Mouse (Mus musculus): ENCODE data around the gene Fbxo2. TPM values are rescaled to one million over a fixed set of nuclear protein-coding genes. Genes with fewer than 3 reads are reported as not detected.

Gene Fbxo2
- polyA plus RNA-seq, 1 experiment, result 172 TPM

GRCm38 (mm10) chr4:148158436-148159348 is 1.7 kb upstream of the Fbxo2 start:
- DNase-seq, result peak; percentile 63 to 64
- WGBS, result 12% methylated on average over 27 of the region's 27 CpGs
- peaks cover 11% of the 10 kb centered on the region for H3K4me1 ChIP-seq (ENCODE audit: control insufficient read depth, insufficient read depth, low read length)

GRCm38 (mm10) chr4:148159544-148160435 is 631 bp upstream of the Fbxo2 start:
- WGBS, result under 1% methylated on average over 53 of the region's 55 CpGs
- Histone ChIP-seq H3K4me1 (ENCODE audit: control insufficient read depth, insufficient read depth, low read length) (peaks cover 14% of the 10 kb centered on the region), H3K4me3 (replicated peaks; ENCODE audit: insufficient read depth, low read depth, low read length) (peak overlapping the region; percentile 86), H3K27me3 (ENCODE audit: control insufficient read depth, insufficient read depth, low read length) (no peaks in the 10 kb centered on the region), H3K27ac (ENCODE audit: insufficient read depth, low read length) (peak overlapping the region; percentile 83)
- TF ChIP-seq POLR2A (IDR thresholded peaks at IDR 0.05; ENCODE audit: borderline replicate concordance, insufficient read depth, low read length) (peak; percentile 46; the same call in 1 of the 2 replicates), CTCF (IDR thresholded peaks at IDR 0.05; ENCODE audit: borderline replicate concordance, insufficient read depth, low read depth, low read length) (no peak)
- peak; percentile 97 to 98 for DNase-seq

More at GRCm38 (mm10) chr4:148158436-148159348, 1.7 kb upstream of the Fbxo2 start:
- Histone ChIP-seq H3K27me3 (ENCODE audit: control insufficient read depth, insufficient read depth, low read length) (no peaks in the 10 kb centered on the region), H3K27ac (ENCODE audit: insufficient read depth, low read length) (peak overlapping the region; percentile 83), H3K4me3 (replicated peaks; ENCODE audit: insufficient read depth, low read depth, low read length) (peak overlapping the region; percentile 86)
- TF ChIP-seq POLR2A (IDR thresholded peaks at IDR 0.05; ENCODE audit: borderline replicate concordance, insufficient read depth, low read length), result no peak
- TF ChIP-seq CTCF (IDR thresholded peaks at IDR 0.05; ENCODE audit: borderline replicate concordance, insufficient read depth, low read depth, low read length), result no peak

DNA sequence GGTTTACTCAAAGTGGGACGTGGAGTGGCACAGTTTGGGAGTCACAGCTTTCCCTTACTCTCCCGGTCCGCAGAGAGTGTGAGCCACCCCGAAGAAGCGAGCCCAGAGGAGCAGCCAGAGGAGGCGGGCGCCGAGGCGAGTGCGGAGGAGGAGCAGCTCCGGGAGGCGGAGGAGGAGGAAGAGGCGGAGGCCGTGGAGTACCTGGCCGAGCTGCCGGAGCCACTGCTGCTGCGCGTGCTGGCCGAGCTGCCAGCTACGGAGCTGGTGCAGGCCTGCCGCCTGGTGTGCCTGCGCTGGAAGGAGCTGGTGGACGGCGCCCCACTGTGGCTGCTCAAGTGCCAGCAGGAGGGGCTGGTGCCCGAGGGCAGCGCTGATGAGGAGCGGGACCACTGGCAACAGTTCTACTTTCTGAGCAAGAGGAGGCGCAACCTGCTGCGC is 3.6 kb downstream of the Fbxo2 start:
- peaks cover 3% of the 10 kb centered on the region; the same call in 1 of the 2 replicates for H3K4me1 ChIP-seq (ENCODE audit: control insufficient read depth, insufficient read depth, low read length)
- H3K27ac ChIP-seq (ENCODE audit: insufficient read depth, low read length), result no peak overlapping the region
- peak overlapping the region; percentile 17 for H3K4me3 ChIP-seq (replicated peaks; ENCODE audit: insufficient read depth, low read depth, low read length)
- TF ChIP-seq CTCF (IDR thresholded peaks at IDR 0.05; ENCODE audit: borderline replicate concordance, insufficient read depth, low read depth, low read length), result peak; percentile 34; the same call in 1 of the 2 replicates
- no peak for TF ChIP-seq POLR2A (IDR thresholded peaks at IDR 0.05; ENCODE audit: borderline replicate concordance, insufficient read depth, low read length)
- H3K27me3 ChIP-seq (ENCODE audit: control insufficient read depth, insufficient read depth, low read length), result no peaks in the 10 kb centered on the region
- DNase-seq, result peak; percentile 68 to 73
- WGBS, result 4% methylated on average over 28 of the region's 29 CpGs

GRCm38 (mm10) chr4:148164461-148164860 is 4.0 kb downstream of the Fbxo2 start:
- Histone ChIP-seq H3K4me3 (replicated peaks; ENCODE audit: insufficient read depth, low read depth, low read length) (no peak overlapping the region), H3K27me3 (ENCODE audit: control insufficient read depth, insufficient read depth, low read length) (no peaks in the 10 kb centered on the region), H3K4me1 (ENCODE audit: control insufficient read depth, insufficient read depth, low read length) (peaks cover 3% of the 10 kb centered on the region; the same call in 1 of the 2 replicates), H3K27ac (ENCODE audit: insufficient read depth, low read length) (no peak overlapping the region)
- TF ChIP-seq CTCF (IDR thresholded peaks at IDR 0.05; ENCODE audit: borderline replicate concordance, insufficient read depth, low read depth, low read length) (no peak), POLR2A (IDR thresholded peaks at IDR 0.05; ENCODE audit: borderline replicate concordance, insufficient read depth, low read length) (no peak)
- WGBS, result 23% methylated on average over 16 of the region's 16 CpGs
- DNase-seq, result peak in 1 of 2 experiments; percentile 23

- H3K4me3 ChIP-seq (replicated peaks; ENCODE audit: insufficient read depth, low read depth, low read length), result no peak overlapping the region
- no peak overlapping the region for H3K27ac ChIP-seq (ENCODE audit: insufficient read depth, low read length)
- DNase-seq, result peak in 1 of 2 experiments; percentile 31
- TF ChIP-seq CTCF (IDR thresholded peaks at IDR 0.05; ENCODE audit: borderline replicate concordance, insufficient read depth, low read depth, low read length), result no peak
- no peaks in the 10 kb centered on the region for H3K27me3 ChIP-seq (ENCODE audit: control insufficient read depth, insufficient read depth, low read length)
- peaks cover 3% of the 10 kb centered on the region; the same call in 1 of the 2 replicates for H3K4me1 ChIP-seq (ENCODE audit: control insufficient read depth, insufficient read depth, low read length)
- WGBS, result 26% methylated on average over 17 of the region's 17 CpGs
Observed at GRCm38 (mm10) chr4:148165551-148165950, 5.1 kb downstream of the Fbxo2 start.

- Histone ChIP-seq H3K27ac (ENCODE audit: insufficient read depth, low read length) (no peak overlapping the region), H3K27me3 (ENCODE audit: control insufficient read depth, insufficient read depth, low read length) (no peaks in the 10 kb centered on the region), H3K4me1 (ENCODE audit: control insufficient read depth, insufficient read depth, low read length) (peaks cover 3% of the 10 kb centered on the region; the same call in 1 of the 2 replicates), H3K4me3 (replicated peaks; ENCODE audit: insufficient read depth, low read depth, low read length) (peak overlapping the region; percentile 22)
- WGBS, result 15% methylated on average over 10 of the region's 10 CpGs
- DNase-seq, result peak; percentile 61 to 75
- TF ChIP-seq CTCF (IDR thresholded peaks at IDR 0.05; ENCODE audit: borderline replicate concordance, insufficient read depth, low read depth, low read length), result no peak
- TF ChIP-seq POLR2A (IDR thresholded peaks at IDR 0.05; ENCODE audit: borderline replicate concordance, insufficient read depth, low read length), result no peak
Observed at GRCm38 (mm10) chr4:148166431-148166830, 6.0 kb downstream of the Fbxo2 start.

DNA sequence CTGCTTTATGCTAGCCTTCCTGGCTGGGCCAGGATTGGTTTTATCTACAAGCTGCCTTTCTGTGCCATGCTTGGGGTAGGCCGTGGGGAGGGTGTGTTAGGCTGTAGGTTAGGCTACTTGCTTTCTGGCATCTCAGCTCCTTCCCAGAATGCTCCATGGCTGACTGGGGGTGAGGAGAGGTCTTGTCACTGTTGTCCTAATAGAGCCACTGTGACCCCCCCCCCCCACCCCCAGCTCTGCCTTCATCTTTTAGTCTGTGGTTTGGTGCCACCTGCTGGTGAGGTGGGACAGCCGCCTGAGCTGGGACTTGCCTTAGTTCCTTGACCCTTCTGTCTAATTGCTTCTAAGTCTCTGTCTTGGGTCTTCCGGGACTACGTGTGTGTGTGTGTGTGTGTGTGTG is 6.6 kb downstream of the Fbxo2 start:
- peaks cover 3% of the 10 kb centered on the region; the same call in 1 of the 2 replicates for H3K4me1 ChIP-seq (ENCODE audit: control insufficient read depth, insufficient read depth, low read length)
- H3K4me3 ChIP-seq (replicated peaks; ENCODE audit: insufficient read depth, low read depth, low read length), result peak overlapping the region; percentile 51
- H3K27ac ChIP-seq (ENCODE audit: insufficient read depth, low read length), result no peak overlapping the region
- no peaks in the 10 kb centered on the region for H3K27me3 ChIP-seq (ENCODE audit: control insufficient read depth, insufficient read depth, low read length)
- DNase-seq, result peak; percentile 66 to 77
- TF ChIP-seq CTCF (IDR thresholded peaks at IDR 0.05; ENCODE audit: borderline replicate concordance, insufficient read depth, low read depth, low read length), result peak; percentile 66
- no peak for TF ChIP-seq POLR2A (IDR thresholded peaks at IDR 0.05; ENCODE audit: borderline replicate concordance, insufficient read depth, low read length)
- 11% methylated on average over 4 of the region's 4 CpGs for WGBS

Data from cerebellum, adult 2 months (tissue).